Mouse (Mus musculus) G1E (cell line): ENCODE data around the gene Ptpn13.

Source experiments
- CTCF ChIP-seq: IDR thresholded peaks from 2 replicates; pipeline ENCODE4 v1.5.1; 2012; ENCODE audit warnings: low read depth, low read length, inconsistent platforms, mixed read lengths
- GATA1 ChIP-seq: IDR thresholded peaks from 2 replicates; pipeline ENCODE4 v1.6.1; 2012; ENCODE audit warnings: borderline replicate concordance, low read length, inconsistent platforms, mixed read lengths
- POLR2AphosphoS5 ChIP-seq: IDR thresholded peaks from 2 replicates; pipeline ENCODE4 v1.6.1; 2012; ENCODE audit warnings: low read depth, low read length, inconsistent platforms; ENCODE audit not compliant: insufficient replicate concordance
- TAL1 ChIP-seq: conservative IDR thresholded peaks from 2 replicates; pipeline ENCODE4 v1.6.1; 2012; ENCODE audit warnings: low read depth, low read length, inconsistent platforms, mixed read lengths

DNA sequence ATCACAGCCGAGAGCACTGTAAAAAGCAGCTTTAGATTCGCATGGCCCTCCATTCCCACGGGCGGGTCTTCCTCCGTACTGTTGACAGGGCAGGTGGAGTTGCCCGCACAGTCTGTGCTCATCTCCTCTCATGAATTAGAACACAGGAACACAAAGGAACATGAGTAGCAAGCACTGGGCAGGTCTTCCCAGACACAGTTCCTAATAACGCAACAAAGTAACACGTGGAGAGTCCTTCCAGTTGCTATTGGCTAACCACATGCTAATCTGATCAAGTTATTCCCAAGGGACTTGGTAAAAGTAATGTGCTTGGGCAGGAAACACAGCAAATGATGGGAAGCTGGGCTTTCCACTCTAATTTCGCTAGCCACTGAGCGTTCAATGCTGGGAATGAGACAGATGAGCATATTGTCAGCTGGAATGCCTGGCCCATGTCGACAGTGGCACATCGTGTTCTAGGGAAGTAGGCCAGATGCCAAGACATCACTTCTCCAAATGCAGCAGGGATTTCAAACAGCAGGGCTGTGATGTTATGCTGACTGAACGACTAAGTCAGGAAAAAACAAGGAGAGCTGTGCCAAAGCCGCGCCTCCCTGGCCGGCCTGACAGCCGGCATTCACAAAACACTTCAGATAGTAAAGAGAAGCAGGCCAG lies 204.2 kb downstream of the Ptpn13 start, which contains the start of gene Slc10a6:
- no peak for TF ChIP-seq POLR2AphosphoS5
- no peak for TF ChIP-seq CTCF
- no peak for TF ChIP-seq GATA1
- TF ChIP-seq TAL1 = no peak
